Mouse (Mus musculus) cerebellum, adult 2 months (tissue): Measurements from ENCODE around the gene Fxr2. TPM values are rescaled to one million over a fixed set of nuclear protein-coding genes. Genes with fewer than 3 reads are reported as not detected.
A peak's percentile ranks its signal among the peaks of the same experiment; 100 is the strongest.

Experiments
- DNase-seq, 2 experiments: peaks; one replicate each; pipeline ENCODE4 v3.0.0; 2021
- H3K27ac ChIP-seq: fragments of 200-500 bp; 2 replicates; pipeline ENCODE4 v1.5.1; 2012; ENCODE audit warnings: low read length, control low read depth, inconsistent platforms; ENCODE audit not compliant: insufficient read depth
- H3K27me3 ChIP-seq: fragments of 200-500 bp; 2 replicates; pipeline ENCODE4 v1.6.1; 2012; ENCODE audit warnings: inconsistent platforms, mild to moderate bottlenecking, low read length, moderate library complexity; ENCODE audit not compliant: control insufficient read depth, insufficient read depth
- H3K4me1 ChIP-seq: fragments of 200-500 bp; 2 replicates; pipeline ENCODE4 v1.6.1; 2011; ENCODE audit warnings: low read length; ENCODE audit not compliant: control insufficient read depth, insufficient read depth
- H3K4me3 ChIP-seq: fragments of 200-500 bp; replicated peaks from 2 replicates; pipeline ENCODE3; 2011; ENCODE audit warnings: mild to moderate bottlenecking, low read depth, low read length, control low read depth; ENCODE audit not compliant: insufficient read depth
- CTCF ChIP-seq: fragments of 200-500 bp; IDR thresholded peaks from 2 replicates; pipeline ENCODE4 v1.5.1; 2011; ENCODE audit warnings: low read depth, mild to moderate bottlenecking, control low read depth, low read length, moderate library complexity, borderline replicate concordance; ENCODE audit not compliant: insufficient read depth
- POLR2A ChIP-seq: fragments of 200-500 bp; IDR thresholded peaks from 2 replicates; pipeline ENCODE4 v1.6.1; 2011; ENCODE audit warnings: low read length, control low read depth, borderline replicate concordance; ENCODE audit not compliant: insufficient read depth
- WGBS: fragments of 180-500 bp; shearing (Covaris S2); methylation state at CpG from one replicate; pipeline ENCODE4 v1.1.7; 2018; 5-methylcytosine and 5-hydroxymethylcytosine counted together
- polyA plus RNA-seq: library from polyadenylated mRNA; depleted of rRNA; stranded (reverse); fragments of >200 nt; gene quantifications from 2 replicates; pipeline ENCODE4 v1.2.3, GENCODE M21; 2012

Gene Fxr2
- polyA plus RNA-seq, 1 experiment, result 176 TPM

- 1% methylated on average over 73 of the region's 73 CpGs for WGBS
These were observed 27.8 kb upstream of the Fxr2 start for GRCm38 (mm10) chr11:69604795-69605664.

GRCm38 (mm10) chr11:69605726-69606490 is 26.9 kb upstream of the Fxr2 start, which contains the start of gene Atp1b2:
Gene Atp1b2 (minus strand): TSS chr11:69605942.
- H3K27ac ChIP-seq, result peak within 1 kb of the TSS; percentile 97
- DNase-seq, result peak; percentile 94 to 95
- H3K4me3 ChIP-seq, result peak within 1 kb of the TSS; percentile 78
- TF ChIP-seq POLR2A (peak; percentile 99), CTCF (no peak)
- H3K27me3 ChIP-seq, result no peaks in the 10 kb centered on the region
- 2% methylated on average over 32 of the region's 32 CpGs for WGBS
- peaks cover 15% of the 10 kb centered on the region for H3K4me1 ChIP-seq

More at GRCm38 (mm10) chr11:69604795-69605664, 27.8 kb upstream of the Fxr2 start:
- Histone ChIP-seq H3K4me1 (peaks cover 23% of the 10 kb centered on the region), H3K27ac (peak overlapping the region; percentile 97), H3K4me3 (peak overlapping the region; percentile 78), H3K27me3 (no peaks in the 10 kb centered on the region)
- TF ChIP-seq CTCF (no peak), POLR2A (peak; percentile 54; the same call in 1 of the 2 replicates)
- peak; percentile 90 to 91 for DNase-seq

GRCm38 (mm10) chr11:69606491-69606795 is 26.3 kb upstream of the Fxr2 start:
- 89% methylated on average over 2 of the region's 2 CpGs for WGBS
- DNase-seq, result peak in 1 of 2 experiments; percentile 36
- Histone ChIP-seq H3K4me1 (peaks cover 10% of the 10 kb centered on the region), H3K27ac (no peak overlapping the region), H3K4me3 (no peak overlapping the region), H3K27me3 (no peaks in the 10 kb centered on the region)
- TF ChIP-seq POLR2A (no peak), CTCF (no peak)

DNA sequence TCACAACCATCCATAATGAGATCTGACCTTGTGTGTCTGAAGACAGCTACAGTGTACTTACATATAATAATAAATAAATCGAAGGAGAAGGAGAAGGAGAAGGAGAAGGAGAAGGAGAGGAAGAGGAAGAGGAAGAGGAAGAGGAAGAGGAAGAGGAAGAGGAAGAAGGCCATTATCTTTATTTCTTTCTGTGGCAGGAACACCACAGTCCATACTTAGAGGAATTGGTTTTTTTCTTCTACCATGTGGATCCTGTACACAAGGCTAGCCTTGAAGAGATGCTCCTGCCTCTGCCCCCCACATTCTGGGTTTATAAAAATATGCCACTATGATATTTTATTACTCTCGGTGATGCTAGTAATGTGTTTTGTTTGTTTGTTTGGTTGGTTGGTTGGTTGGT is 26.0 kb upstream of the Fxr2 start:
- H3K27ac ChIP-seq, result no peak overlapping the region
- DNase-seq, result no peak
- H3K27me3 ChIP-seq, result no peaks in the 10 kb centered on the region
- WGBS, result 84% methylated on average over 2 of the region's 2 CpGs
- H3K4me3 ChIP-seq, result no peak overlapping the region
- no peak for TF ChIP-seq POLR2A
- no peak for TF ChIP-seq CTCF
- peaks cover 7% of the 10 kb centered on the region for H3K4me1 ChIP-seq

DNA sequence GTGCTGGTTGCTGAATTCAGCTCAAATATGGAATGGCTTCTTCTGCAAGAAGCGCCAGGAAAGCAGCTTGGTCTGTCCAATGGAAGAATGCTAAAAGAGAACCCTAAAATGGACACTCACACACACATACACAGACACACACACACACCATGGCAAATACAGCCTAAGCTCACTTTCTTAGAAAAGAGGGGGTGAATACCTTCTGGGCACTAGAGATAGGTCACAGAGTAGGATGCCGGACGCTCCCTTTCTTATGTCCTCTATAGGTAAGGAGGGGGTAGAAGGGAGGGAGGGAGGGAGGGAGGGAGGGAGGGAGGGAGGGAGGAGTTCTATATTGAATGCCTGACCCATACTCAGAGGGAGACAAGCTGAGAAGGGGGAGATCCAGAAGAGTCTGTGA is 24.3 kb upstream of the Fxr2 start:
- no peak overlapping the region for H3K4me3 ChIP-seq
- H3K27me3 ChIP-seq, result no peaks in the 10 kb centered on the region
- TF ChIP-seq POLR2A (no peak), CTCF (no peak)
- H3K4me1 ChIP-seq, result no peaks in the 10 kb centered on the region; the same call in 1 of the 2 replicates
- no peak for DNase-seq
- no peak overlapping the region for H3K27ac ChIP-seq
- WGBS, result 90% methylated on average over 3 of the region's 3 CpGs

- no peak for DNase-seq
- WGBS, result 70% methylated on average over 7 of the region's 7 CpGs
- Histone ChIP-seq H3K27me3 (no peaks in the 10 kb centered on the region), H3K4me1 (0 out of 2 replicates have a peak, but pooled peaks cover 2% of the 10 kb centered on the region), H3K4me3 (no peak overlapping the region), H3K27ac (no peak overlapping the region)
- no peak for TF ChIP-seq CTCF
- no peak for TF ChIP-seq POLR2A
These were observed 23.4 kb upstream of the Fxr2 start for GRCm38 (mm10) chr11:69609416-69609815.

GRCm38 (mm10) chr11:69610899-69611298 is 21.9 kb upstream of the Fxr2 start:
- Histone ChIP-seq H3K27ac (no peak overlapping the region), H3K4me1 (0 out of 2 replicates have a peak, but pooled peaks cover 3% of the 10 kb centered on the region), H3K27me3 (no peaks in the 10 kb centered on the region), H3K4me3 (no peak overlapping the region)
- DNase-seq, result peak; percentile 24 to 59
- TF ChIP-seq CTCF (no peak), POLR2A (no peak)
- 33% methylated on average over 4 of the region's 4 CpGs for WGBS
